Mouse (Mus musculus): ENCODE data around the gene Sec14l3. TPM values are rescaled to one million over a fixed set of nuclear protein-coding genes. Genes with fewer than 3 reads are reported as not detected.

The Sec14l3 gene
- polyA plus RNA-seq, 1 experiment = 735 TPM

DNA sequence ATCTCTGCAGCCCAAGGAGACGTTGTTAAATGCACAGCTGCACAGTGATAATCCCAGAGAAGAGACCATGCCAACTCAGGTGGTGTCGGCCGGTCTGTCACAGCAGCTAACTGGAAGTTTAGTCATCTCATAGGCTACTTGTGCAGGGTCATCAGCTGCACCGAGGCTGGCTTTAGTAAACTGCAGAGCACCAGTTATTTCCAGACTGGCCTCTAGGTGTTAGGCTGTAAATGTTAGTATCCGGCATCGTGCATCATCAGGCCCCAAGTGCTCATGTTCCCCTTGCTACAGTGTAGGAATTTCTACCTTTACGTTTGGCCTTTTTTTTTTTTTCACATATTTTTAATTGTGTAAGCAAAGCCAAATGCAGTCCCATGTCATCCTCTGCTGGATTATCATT, 31.2 kb upstream of the Sec14l3 start:
- no peak for DNase-seq
- H3K4me1 ChIP-seq (ENCODE audit: control insufficient read depth, insufficient read depth, low read length) = no peaks in the 10 kb centered on the region
- no peak overlapping the region for H3K4me3 ChIP-seq (replicated peaks; ENCODE audit: extremely low read depth, low read depth, low read length)
- TF ChIP-seq CTCF (IDR thresholded peaks at IDR 0.05; ENCODE audit: insufficient read depth, low read length) (no peak), POLR2A (IDR thresholded peaks at IDR 0.05; ENCODE audit: borderline replicate concordance, extremely low read depth, low read depth, low read length) (no peak)
- WGBS = 61% methylated on average over 7 of the region's 7 CpGs

DNA sequence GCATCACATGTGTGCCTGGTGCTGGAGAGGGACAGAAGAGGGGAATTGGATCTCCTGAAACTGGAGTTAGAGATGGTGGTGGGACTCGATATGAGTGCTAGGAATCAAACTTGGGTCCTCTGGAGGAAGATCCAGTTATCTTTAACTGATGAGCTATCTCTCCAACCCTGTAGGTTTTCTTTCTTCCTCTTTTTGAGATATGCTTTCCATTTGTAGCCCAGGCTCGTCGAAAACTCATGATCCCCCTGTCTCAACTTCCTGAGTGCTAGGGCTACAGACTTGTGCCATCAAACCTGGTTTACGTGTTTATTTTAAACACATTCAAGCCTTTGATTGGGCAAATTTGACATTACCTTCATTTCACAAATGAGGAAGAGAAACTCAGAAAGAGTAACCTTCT, 30.5 kb upstream of the Sec14l3 start:
- no peaks in the 10 kb centered on the region for H3K4me1 ChIP-seq (ENCODE audit: control insufficient read depth, insufficient read depth, low read length)
- DNase-seq = no peak
- H3K4me3 ChIP-seq (replicated peaks; ENCODE audit: extremely low read depth, low read depth, low read length) = no peak overlapping the region
- TF ChIP-seq CTCF (IDR thresholded peaks at IDR 0.05; ENCODE audit: insufficient read depth, low read length) = no peak
- no peak for TF ChIP-seq POLR2A (IDR thresholded peaks at IDR 0.05; ENCODE audit: borderline replicate concordance, extremely low read depth, low read depth, low read length)
- WGBS = 67% methylated on average over 4 of the region's 4 CpGs

DNA sequence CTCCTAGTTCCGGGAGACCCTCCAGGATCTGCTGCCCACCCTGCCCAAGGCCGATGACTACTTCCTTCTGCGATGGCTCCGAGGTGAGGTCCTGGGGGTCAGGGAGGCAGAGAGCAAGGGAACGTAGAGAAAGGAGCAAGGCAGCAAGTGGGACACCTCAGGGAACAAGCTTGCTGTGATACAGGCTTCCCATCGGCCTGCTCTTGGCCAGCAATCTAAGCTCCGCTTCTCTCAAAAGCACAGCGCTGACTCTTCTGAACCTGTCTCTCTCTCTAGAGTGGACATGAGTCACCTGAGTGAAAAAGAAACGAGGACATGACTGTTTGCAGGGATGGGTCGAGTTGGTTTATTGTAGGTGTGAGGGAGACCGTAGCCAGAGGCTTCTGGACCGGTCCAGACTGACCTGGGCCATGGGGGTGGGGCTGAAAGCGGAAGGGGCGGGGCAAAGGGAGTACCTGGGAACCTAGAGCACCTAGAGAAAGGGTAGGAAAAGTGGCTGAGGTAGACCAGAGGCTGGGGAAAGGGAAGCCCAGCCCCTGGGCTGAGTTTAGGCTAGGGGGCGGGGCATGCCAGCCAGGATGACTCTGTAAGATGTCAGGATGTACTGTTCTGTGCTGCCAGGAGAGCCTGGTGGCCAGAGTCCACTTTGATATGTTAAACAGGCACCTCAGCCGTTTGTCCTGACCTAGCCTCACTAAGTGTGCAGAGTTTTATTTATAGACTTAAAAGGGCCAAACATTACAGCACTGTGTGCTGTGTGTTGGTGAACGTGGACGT, 29.3 kb upstream of the Sec14l3 start:
- 57% methylated on average over 18 of the region's 18 CpGs for WGBS
- Histone ChIP-seq H3K4me1 (ENCODE audit: control insufficient read depth, insufficient read depth, low read length) (no peaks in the 10 kb centered on the region), H3K4me3 (replicated peaks; ENCODE audit: extremely low read depth, low read depth, low read length) (no peak overlapping the region)
- TF ChIP-seq CTCF (IDR thresholded peaks at IDR 0.05; ENCODE audit: insufficient read depth, low read length) (no peak), POLR2A (IDR thresholded peaks at IDR 0.05; ENCODE audit: borderline replicate concordance, extremely low read depth, low read depth, low read length) (no peak)
- DNase-seq = no peak

DNA sequence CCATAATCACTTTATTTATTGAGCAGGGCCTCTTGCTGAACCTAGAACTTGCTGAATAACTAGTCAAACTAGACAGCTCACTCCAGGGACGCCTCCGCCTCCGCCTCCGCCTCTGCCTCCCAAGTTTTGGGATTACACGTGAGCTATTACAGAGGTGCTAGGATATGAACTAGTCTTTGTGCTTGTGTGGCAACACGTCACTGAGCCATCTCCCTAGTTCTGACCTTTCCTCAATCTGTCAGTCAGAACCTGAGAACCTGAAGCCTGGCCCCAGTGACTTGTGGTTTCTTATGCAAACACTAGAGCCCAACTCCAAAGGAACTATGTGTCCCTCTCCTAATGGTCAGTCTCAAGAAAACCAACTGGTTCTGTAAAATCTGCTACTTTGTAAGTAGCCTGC, 28.7 kb upstream of the Sec14l3 start:
- WGBS = 72% methylated on average over 6 of the region's 6 CpGs
- no peak for TF ChIP-seq POLR2A (IDR thresholded peaks at IDR 0.05; ENCODE audit: borderline replicate concordance, extremely low read depth, low read depth, low read length)
- TF ChIP-seq CTCF (IDR thresholded peaks at IDR 0.05; ENCODE audit: insufficient read depth, low read length) = no peak
- no peak overlapping the region for H3K4me3 ChIP-seq (replicated peaks; ENCODE audit: extremely low read depth, low read depth, low read length)
- H3K4me1 ChIP-seq (ENCODE audit: control insufficient read depth, insufficient read depth, low read length) = no peaks in the 10 kb centered on the region
- no peak for DNase-seq

DNA sequence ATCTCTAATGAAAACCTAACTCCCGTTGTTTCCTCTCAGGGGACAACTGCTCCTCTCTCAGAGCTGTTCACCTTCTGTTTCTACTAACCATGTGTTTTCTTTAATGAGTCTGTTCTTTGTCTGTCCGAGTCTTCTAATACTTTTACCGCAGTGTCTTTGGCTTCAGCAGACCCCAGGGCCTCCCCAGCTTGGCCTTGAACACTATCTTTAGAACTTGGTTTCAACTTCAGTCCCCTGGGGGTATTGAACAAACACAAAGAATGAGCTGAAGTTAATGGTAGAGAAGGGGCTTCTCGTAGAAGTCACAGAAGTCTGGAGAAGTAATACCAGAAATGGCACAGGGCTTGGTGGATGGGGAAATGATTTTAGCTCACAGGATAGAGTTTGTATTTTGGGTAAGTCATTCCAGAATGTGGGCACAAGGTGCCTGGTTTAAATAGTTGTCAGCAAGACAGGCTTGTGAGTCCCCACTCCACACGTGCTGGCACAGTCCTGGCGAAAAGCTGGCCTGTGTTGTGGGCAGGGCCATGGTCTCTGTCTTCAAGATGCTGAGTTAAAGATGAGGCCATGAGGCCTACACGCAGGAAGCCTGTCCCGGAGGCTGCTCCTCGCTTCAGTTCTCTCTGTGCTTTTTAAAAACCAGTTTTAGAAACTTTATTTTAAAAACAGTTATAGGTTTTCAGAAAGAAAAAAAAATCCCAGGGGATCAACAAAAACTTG, 28.1 kb upstream of the Sec14l3 start:
- Histone ChIP-seq H3K4me3 (replicated peaks; ENCODE audit: extremely low read depth, low read depth, low read length) (no peak overlapping the region), H3K4me1 (ENCODE audit: control insufficient read depth, insufficient read depth, low read length) (no peaks in the 10 kb centered on the region)
- TF ChIP-seq CTCF (IDR thresholded peaks at IDR 0.05; ENCODE audit: insufficient read depth, low read length) (no peak), POLR2A (IDR thresholded peaks at IDR 0.05; ENCODE audit: borderline replicate concordance, extremely low read depth, low read depth, low read length) (no peak)
- WGBS = 61% methylated on average over 9 of the region's 9 CpGs
- DNase-seq = no peak

DNA sequence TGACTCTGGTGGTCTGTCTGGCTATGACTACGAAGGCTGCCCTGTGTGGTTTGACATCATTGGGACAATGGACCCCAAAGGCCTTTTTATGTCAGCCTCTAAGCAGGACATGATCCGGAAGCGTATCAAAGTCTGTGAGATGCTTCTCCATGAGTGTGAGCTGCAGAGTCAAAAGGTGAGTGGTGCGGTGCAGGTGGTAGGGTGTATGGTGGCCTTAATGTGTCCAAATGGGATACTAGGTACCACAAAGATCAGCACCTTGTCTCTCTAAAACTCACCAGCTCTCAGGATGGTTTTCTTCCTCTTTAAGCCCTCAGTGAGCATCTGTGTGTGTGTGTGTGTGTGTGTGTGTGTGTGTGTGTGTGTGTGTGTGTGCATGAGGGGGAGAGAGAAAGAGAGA, 24.7 kb upstream of the Sec14l3 start:
- Histone ChIP-seq H3K4me3 (replicated peaks; ENCODE audit: extremely low read depth, low read depth, low read length) (no peak overlapping the region), H3K4me1 (ENCODE audit: control insufficient read depth, insufficient read depth, low read length) (no peaks in the 10 kb centered on the region)
- DNase-seq = no peak
- TF ChIP-seq POLR2A (IDR thresholded peaks at IDR 0.05; ENCODE audit: borderline replicate concordance, extremely low read depth, low read depth, low read length) (no peak), CTCF (IDR thresholded peaks at IDR 0.05; ENCODE audit: insufficient read depth, low read length) (no peak)
- 95% methylated on average over 4 of the region's 4 CpGs for WGBS

DNA sequence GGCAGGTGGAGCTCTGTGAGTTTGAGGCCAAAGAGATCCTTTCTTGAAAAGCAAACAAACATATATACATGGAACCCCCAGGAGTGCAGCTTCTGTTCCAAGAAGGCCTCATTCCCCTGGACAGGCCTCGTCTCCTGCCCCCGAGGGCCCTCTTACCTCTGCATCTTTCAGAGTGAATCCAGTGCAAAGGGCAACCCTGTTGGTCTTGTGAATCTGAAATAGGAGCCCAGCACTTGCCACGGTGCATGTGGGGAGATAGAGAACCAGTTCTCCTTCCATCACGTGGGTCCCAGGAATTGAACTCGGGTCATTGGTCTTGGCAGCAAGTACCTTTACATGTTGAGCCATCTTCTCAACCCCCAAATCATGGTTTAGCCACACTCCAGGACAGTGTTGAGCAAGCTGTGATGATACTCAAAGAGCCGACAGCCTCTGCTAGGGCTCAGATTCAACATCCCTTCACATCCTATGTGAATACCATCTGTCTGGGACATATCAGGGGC, 23.5 kb upstream of the Sec14l3 start:
- H3K4me1 ChIP-seq (ENCODE audit: control insufficient read depth, insufficient read depth, low read length) = no peaks in the 10 kb centered on the region
- H3K4me3 ChIP-seq (replicated peaks; ENCODE audit: extremely low read depth, low read depth, low read length) = no peak overlapping the region
- no peak for DNase-seq
- TF ChIP-seq POLR2A (IDR thresholded peaks at IDR 0.05; ENCODE audit: borderline replicate concordance, extremely low read depth, low read depth, low read length) (no peak), CTCF (IDR thresholded peaks at IDR 0.05; ENCODE audit: insufficient read depth, low read length) (no peak)
- 74% methylated on average over 6 of the region's 6 CpGs for WGBS

DNA sequence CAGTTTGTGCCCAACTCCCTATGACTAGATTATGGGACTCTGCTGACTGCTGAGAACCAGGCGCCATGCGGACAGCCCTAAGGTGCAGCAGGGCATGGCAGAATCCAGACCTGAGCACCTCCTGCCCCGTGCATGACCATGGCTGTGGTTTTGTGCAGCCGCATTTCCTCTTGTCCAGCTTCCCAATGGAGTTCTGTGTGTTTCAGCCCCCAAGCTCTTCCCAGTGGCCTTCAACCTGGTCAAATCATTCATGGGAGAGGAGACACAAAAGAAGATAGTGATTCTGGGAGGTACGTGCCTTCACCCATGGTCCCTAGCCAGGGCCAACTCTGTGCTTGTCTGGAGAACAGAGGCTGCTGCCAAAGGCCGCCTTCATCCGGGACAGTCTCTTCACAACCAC, 21.6 kb upstream of the Sec14l3 start:
- Histone ChIP-seq H3K4me1 (ENCODE audit: control insufficient read depth, insufficient read depth, low read length) (0 out of 2 replicates have a peak, but pooled peaks cover 2% of the 10 kb centered on the region), H3K4me3 (replicated peaks; ENCODE audit: extremely low read depth, low read depth, low read length) (no peak overlapping the region)
- no peak for TF ChIP-seq POLR2A (IDR thresholded peaks at IDR 0.05; ENCODE audit: borderline replicate concordance, extremely low read depth, low read depth, low read length)
- TF ChIP-seq CTCF (IDR thresholded peaks at IDR 0.05; ENCODE audit: insufficient read depth, low read length) = no peak
- no peak for DNase-seq
- 88% methylated on average over 7 of the region's 7 CpGs for WGBS

DNA sequence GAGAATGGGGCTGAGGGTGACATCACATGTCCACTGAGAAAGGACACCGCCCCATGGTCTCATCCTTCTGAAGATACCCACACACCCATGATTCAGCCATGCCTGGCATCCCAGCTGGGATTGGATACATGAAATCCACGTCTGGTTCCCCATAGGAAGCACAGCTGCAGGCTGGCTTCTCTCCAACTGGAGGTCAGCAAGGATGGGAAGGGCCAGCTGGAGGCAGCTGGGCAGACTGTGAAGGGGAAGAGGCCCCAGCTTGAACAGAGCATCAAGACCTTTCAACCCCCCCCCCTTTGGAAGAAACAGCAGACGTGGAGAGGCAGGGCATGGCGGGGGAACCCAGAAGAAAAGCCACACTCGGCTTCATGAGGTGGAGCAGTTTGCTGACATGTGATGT, 18.1 kb upstream of the Sec14l3 start:
- 57% methylated on average over 5 of the region's 5 CpGs for WGBS

More for the DNA sequence above, 18.1 kb upstream of the Sec14l3 start:
- H3K4me3 ChIP-seq (replicated peaks; ENCODE audit: extremely low read depth, low read depth, low read length) = no peak overlapping the region
- TF ChIP-seq POLR2A (IDR thresholded peaks at IDR 0.05; ENCODE audit: borderline replicate concordance, extremely low read depth, low read depth, low read length) = no peak
- no peak for TF ChIP-seq CTCF (IDR thresholded peaks at IDR 0.05; ENCODE audit: insufficient read depth, low read length)
- DNase-seq = peak; percentile 3
- H3K4me1 ChIP-seq (ENCODE audit: control insufficient read depth, insufficient read depth, low read length) = peaks cover 2% of the 10 kb centered on the region; the same call in 1 of the 2 replicates

Data from lung, adult 2 months (tissue).